Mouse (Mus musculus): ENCODE measurements at regions not wholly inside any gene's neighbourhood (a gene's known extent, or its start where the extent isn't known, plus 50 kb on each side); places are given as distances from the start of the nearest gene placed in this dataset.

GRCm38 (mm10) chr16:70103791-70104378 is 209.9 kb upstream of the Gbe1 start:
- no peak for TF ChIP-seq CTCF (conservative IDR thresholded peaks at IDR 0.05; ENCODE audit: insufficient read depth, insufficient read length, low read depth, low read length)
- no peak for TF ChIP-seq POLR2A (IDR thresholded peaks at IDR 0.05; ENCODE audit: low read depth, low read length)
